Mouse (Mus musculus): ENCODE measurements at regions not wholly inside any gene's neighbourhood (a gene's known extent, or its start where the extent isn't known, plus 50 kb on each side); places are given as distances from the start of the nearest gene placed in this dataset.

- H3K4me2 ChIP-seq (replicated peaks) = no peak overlapping the region
- ATAC-seq (ENCODE audit: low FRiP score, low read depth) = peak; percentile 64; the same call in 1 of the 2 replicates
- H3K9ac ChIP-seq (replicated peaks) = no peak overlapping the region
- H3K27me3 ChIP-seq = no peaks in the 10 kb centered on the region
- H3K4me1 ChIP-seq = no peaks in the 10 kb centered on the region
- H3K4me3 ChIP-seq = no peak overlapping the region
- H3K27ac ChIP-seq (replicated peaks) = no peak overlapping the region
- H3K9me3 ChIP-seq = no peaks in the 10 kb centered on the region
- WGBS = 77% methylated on average over 5 of the region's 5 CpGs
- no peaks in the 10 kb centered on the region for H3K36me3 ChIP-seq
Measured at GRCm38 (mm10) chr6:11198562-11199271, 708.6 kb downstream of the Ndufa4 start.

GRCm38 (mm10) chr6:11198089-11198488, 709.2 kb downstream of the Ndufa4 start:
- Histone ChIP-seq H3K4me1 (no peaks in the 10 kb centered on the region), H3K27me3 (no peaks in the 10 kb centered on the region), H3K9me3 (no peaks in the 10 kb centered on the region), H3K9ac (replicated peaks) (no peak overlapping the region), H3K4me2 (replicated peaks) (no peak overlapping the region), H3K4me3 (no peak overlapping the region), H3K36me3 (no peaks in the 10 kb centered on the region), H3K27ac (replicated peaks) (no peak overlapping the region)
- ATAC-seq (ENCODE audit: low FRiP score, low read depth) = 0 out of 2 replicates have a peak, but pooled peaks have one; percentile 20
- 79% methylated on average over 3 of the region's 3 CpGs for WGBS
